Mouse (Mus musculus) natural killer cell, adult 2 months (primary cell): ENCODE measurements at regions not wholly inside any gene's neighbourhood (a gene's known extent, or its start where the extent isn't known, plus 50 kb on each side); places are given as distances from the start of the nearest gene placed in this dataset.
A peak's percentile ranks its signal among the peaks of the same experiment; 100 is the strongest.

Experiments
- DNase-seq, 2 experiments: peaks; one replicate each; pipeline ENCODE4 v3.0.0; 2022; ENCODE audit warnings: low spot score in 2 of 2

DNA sequence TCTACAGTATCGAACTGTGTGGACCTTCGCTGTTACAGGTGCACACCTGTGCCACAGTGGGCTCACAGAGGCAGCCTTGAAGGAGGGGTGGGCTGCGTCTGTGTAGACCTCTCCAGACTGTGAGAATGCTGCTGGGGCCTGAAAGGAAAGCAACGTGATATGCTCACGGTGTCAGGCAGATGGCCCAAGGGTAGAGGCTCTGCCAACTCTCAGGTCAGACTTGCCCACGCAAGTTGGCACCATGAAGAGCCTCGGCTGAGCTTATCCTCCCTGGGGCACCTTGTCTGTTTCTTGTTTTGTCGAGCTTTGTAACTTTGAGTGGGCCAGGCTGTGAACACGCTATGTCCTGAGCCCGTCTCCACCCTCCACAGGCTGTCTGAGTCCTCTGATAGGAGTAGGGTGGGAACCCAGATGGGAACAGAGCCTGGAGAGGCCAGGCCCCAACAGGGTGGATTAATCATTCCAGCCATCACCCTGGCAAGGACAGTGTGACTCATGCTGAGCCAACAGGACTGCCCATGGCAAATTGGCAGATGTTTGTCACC is 558.6 kb downstream of the Vrk1 start:
- DNase-seq: no peak

DNA sequence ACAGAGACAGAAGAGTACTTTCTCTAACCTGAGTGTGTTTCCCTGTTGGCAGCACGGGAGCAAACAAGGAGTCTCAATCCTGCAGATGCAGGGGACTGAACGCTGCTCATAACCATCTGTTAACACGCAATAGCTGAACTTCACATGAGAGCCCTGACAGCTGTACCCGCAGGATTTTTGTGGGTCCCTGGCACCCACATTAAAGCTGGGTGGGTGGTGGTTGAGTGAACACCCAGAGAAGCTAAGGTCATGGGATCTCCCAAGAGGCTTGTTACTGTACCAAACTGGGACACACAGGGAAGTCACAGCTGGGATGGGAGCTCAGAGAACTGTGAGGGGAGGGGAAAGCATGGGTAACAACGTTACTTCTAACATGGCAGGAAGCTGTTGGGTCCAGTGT is 562.9 kb downstream of the Vrk1 start:
- DNase-seq: no peak

GRCm38 (mm10) chr12:106582760-106583159 is 572.7 kb downstream of the Vrk1 start:
- no peak for DNase-seq

DNA sequence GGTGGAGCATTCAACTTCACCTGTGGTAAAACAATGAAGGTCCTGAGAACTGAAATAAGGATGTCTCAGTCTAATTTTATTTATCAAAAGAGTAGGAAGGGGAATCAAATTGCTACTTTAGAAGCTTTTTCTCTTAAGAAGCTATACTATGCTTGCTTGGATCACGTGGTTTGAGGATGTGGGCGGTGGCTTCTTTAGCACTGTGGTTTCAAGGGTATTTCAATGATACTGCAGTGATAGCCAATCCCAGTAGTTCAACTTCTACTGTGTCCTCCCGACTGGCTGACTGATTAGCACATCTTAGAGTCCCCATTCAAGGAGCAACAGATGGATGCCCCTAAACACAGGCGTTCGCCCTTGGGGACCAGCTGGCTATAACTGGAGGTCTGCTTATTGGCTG is 575.6 kb downstream of the Vrk1 start:
- DNase-seq: no peak

- DNase-seq: no peak
These were observed 582.7 kb downstream of the Vrk1 start for GRCm38 (mm10) chr12:106592686-106593085.

DNA sequence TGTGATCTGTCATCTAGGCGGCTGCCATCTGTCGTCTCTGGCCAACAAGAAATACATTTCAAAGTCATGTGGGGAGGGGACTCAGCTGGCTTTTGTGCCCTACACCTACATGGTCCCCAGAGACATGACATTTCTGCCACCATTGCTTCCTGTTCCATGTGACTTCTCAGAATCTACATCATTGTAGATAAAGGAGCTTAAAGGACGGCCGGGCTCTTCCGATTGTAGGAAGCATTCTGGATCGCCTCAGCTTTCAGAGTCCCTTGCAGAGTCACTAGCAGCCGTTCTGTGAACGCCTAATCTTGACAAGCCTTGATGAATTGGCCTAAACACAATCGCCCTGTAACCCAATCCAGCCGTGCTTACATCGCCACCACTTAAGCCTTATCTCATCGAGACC is 587.6 kb downstream of the Vrk1 start:
- no peak for DNase-seq

GRCm38 (mm10) chr12:106607240-106607639 is 597.2 kb downstream of the Vrk1 start:
- no peak for DNase-seq

DNA sequence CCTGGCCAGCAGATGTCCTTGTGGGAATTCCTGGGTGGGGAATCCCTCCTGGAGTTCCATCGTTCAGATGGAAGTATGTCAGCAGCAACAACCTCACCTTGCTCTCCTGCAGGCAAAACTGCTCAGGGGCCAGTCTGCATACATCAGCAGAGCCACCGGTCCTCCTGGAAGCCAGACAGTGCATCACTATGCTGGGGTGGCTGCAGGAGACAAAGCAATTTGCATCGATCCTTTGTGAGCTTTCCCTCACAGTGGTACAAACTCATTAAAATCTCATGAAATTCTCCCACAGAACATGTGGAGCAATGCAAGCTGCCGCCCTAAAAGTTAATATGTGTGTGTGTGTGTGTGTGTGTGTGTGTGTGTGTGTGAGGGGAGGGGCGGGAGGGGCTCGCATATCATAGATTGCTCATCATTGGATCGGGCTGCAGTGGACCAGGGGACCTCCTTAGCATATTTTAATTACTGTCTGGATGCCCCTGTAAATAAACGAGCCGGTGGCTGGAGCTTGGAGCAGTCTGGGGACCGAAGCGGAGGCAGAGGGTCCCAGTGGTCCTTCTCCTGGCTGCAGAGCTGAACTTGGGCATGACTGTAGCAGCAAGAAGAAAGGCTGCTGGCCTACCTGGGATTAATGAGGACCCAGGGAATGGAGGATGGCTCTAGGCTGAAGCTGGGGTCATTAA is 597.8 kb downstream of the Vrk1 start:
- DNase-seq: no peak

DNA sequence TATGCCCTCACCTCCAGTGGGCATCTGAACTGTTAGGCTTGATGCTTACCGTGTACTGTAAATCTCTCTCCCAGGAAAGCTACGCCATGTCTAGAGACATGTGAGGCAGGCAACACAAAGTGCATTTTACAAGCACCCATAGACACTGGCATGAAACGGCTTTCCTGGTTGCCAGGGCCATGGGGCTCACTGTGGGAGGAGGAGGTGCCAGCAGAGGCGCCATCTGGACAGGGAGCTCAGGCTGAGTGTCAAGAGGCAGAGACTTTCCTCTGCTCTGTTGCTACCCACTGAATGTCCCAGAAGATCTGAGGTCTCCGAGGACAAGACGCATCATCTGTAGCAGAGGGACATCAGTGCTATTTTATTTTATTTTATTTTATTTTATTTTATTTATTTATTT is 608.7 kb downstream of the Vrk1 start:
- DNase-seq: no peak

- DNase-seq: no peak
These were observed 616.8 kb downstream of the Vrk1 start for GRCm38 (mm10) chr12:106626786-106627185.

DNA sequence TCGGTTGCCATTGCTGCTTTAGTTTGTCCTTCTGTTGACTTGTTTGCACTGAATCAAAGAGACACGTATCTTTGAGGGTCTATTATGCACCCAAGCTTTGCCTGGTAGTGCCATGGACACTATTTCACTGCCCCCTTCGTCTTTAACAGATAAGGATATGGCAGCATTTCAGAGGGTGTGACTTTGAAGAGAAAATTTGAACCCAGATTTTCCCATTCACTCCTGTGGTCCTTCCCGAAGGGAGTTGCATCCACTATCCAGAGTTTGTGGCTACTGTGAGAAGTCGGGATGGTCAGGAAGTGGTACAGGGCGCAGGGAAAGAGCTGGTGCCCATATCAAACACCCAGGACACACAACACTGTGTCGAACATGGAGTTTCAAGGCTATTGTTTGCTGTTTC is 622.5 kb downstream of the Vrk1 start:
- no peak for DNase-seq

- no peak for DNase-seq
These were observed 623.1 kb downstream of the Vrk1 start for GRCm38 (mm10) chr12:106633096-106633495.

GRCm38 (mm10) chr12:106658317-106658716 is 648.3 kb downstream of the Vrk1 start:
- DNase-seq: peak in 1 of 2 experiments; percentile 4

DNA sequence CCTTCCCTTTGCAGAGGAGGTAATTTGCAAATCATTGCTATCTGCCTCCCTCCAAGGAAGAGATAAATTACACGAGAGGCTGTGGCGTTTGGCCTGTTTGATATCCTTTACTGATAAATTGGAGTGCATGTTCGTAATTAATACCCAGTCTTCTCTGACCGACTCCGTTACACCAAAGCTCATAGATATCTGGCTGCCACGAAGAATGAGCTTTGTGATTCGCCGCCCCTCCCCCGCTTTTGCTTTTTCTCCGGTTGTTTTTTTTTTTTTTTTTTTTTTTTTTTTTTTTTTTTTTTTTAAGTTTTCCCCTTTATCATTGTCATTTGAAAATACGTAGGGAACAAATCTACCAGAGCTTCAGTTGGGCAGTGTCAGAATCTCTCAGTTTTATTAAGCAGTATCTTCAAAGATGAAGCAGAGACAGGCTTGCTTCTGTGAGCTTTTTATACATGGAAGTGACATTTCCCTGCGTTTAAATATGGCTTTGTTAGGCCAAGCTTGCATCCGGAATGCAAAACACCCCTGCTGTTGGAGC is 663.3 kb downstream of the Vrk1 start:
- no peak for DNase-seq

GRCm38 (mm10) chr12:106674741-106675140 is 664.7 kb downstream of the Vrk1 start:
- DNase-seq: no peak

- DNase-seq: no peak
These were observed 666.1 kb downstream of the Vrk1 start for GRCm38 (mm10) chr12:106676136-106676535.

DNA sequence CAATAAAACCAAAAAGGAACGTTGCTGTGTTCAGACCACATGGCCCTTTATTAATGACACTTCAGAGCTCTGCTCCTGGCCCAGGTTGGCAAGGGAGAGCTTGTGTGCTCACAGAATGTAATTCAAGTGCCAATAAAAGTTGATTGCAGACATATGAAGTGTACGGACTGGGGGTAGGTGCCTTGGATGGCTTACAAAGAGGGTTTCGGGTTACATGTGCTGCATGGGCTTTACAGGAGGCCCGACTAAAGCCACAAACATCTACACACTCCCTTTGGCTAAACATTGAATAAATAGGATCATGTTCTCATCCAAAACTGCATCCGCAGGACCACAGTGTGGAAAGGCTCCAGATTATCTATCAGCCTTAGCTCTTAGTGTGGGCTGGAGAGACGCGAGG is 666.5 kb downstream of the Vrk1 start:
- DNase-seq: no peak

GRCm38 (mm10) chr12:106685986-106686385 is 676.0 kb downstream of the Vrk1 start:
- no peak for DNase-seq

DNA sequence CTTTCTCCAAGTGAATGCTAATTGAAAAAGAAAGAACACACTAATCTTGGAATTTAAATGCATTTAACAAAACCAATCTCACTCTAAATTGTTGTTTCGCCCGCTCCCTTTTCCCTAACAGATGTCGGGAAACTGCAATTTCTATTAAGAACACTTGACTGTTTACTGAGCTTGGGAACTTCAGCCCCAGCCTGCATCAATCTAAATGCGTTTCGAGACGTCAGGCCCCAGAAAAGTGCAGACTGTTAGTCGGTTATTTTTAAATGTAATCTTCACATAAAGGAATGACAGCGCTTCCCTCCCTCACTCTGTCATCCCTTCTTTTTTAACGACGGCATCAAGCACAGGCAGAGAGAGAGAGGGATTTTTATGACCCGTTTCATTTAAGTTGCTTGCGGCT is 677.7 kb downstream of the Vrk1 start:
- no peak for DNase-seq

DNA sequence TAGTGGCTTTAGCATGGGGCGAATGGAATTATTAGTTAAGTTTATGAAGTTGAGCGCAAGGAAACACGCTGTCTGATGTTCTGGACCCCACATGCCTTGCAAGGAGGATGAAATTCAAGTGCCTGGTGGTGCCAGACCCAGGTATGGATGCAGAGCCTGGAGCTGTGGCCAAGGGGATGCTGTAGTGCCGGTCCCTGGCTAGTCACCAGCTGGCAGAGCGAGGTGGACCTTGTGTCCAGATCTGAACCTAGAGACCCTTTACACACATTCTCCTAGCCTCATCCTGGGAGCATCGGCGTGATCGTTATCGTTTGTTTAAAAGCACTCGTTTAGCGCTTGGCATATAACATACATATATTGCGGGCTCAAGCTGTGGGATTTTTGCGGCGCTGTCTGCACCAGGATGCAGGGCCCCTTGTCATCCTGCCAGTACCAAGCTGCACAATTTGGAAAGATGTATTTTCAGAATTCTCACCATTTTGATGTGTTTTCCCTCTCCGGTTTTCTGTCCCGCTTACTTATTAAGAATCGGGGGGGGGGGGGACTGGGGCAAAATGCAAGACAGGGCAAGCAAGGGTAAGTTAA is 678.2 kb downstream of the Vrk1 start:
- no peak for DNase-seq

- no peak for DNase-seq
These were observed 692.9 kb downstream of the Vrk1 start for GRCm38 (mm10) chr12:106702958-106703357.

GRCm38 (mm10) chr12:106721271-106722009 is 711.4 kb downstream of the Vrk1 start:
- no peak for DNase-seq

DNA sequence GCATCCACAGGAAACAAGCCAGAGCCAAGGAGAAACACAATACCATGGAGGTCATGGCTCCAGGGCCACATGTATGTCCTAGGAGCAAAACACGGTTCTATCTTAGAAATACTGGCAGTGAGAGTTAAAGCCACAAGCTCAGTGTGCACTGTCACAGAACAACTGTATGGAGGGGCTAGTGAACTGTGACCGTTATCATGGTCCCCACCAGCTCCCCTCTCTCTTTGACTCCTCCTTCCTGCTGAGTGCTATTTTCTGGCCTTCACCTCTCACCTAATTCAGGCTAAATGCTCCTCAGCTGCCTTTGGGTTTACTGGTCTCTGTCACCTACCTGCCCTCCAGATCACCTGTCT is 712.0 kb downstream of the Vrk1 start:
- no peak for DNase-seq
